Mouse (Mus musculus): Measurements from ENCODE around the gene G6pc3. TPM values are rescaled to one million over a fixed set of nuclear protein-coding genes. Genes with fewer than 3 reads are reported as not detected.

Gene G6pc3
- total and polyA plus RNA-seq, 2 experiments from 2014 or later, result 18.7 to 55.5 TPM

GRCm38 (mm10) chr11:102219994-102220346, 30.6 kb downstream of the G6pc3 start:
- H3K36me3 ChIP-seq (replicated peaks; ENCODE audit: control insufficient read depth, insufficient read depth, low read length), result peaks cover 5% of the 10 kb centered on the region; the same call in 1 of the 2 replicates
- peak; percentile 61 for ATAC-seq (ENCODE audit: insufficient read depth, low read depth)
- H3K4me3 ChIP-seq (ENCODE audit: low read depth, low read length), result no peak overlapping the region

GRCm38 (mm10) chr11:102220451-102220850, 31.0 kb downstream of the G6pc3 start:
- no peak for TF ChIP-seq CTCF (IDR thresholded peaks at IDR 0.05; ENCODE audit: low read depth)
- no peak for TF ChIP-seq EP300 (IDR thresholded peaks at IDR 0.05; ENCODE audit: low read depth)

More at GRCm38 (mm10) chr11:102219994-102220346, 30.6 kb downstream of the G6pc3 start:
- WGBS, result 13% methylated on average over 4 of the region's 4 CpGs
- H3K27me3 ChIP-seq (ENCODE audit: control insufficient read depth, insufficient read depth, low read length), result no peaks in the 10 kb centered on the region
- peak overlapping the region; percentile 80 for H3K4me2 ChIP-seq (ENCODE audit: low read depth, low read length)
- H3K4me1 ChIP-seq (ENCODE audit: control insufficient read depth, insufficient read depth), result peaks cover 83% of the 10 kb centered on the region
- no peaks in the 10 kb centered on the region for H3K9me3 ChIP-seq (replicated peaks; ENCODE audit: control insufficient read depth, low read length)
- peak overlapping the region; percentile 92 for H3K27ac ChIP-seq (ENCODE audit: low read depth)
- no peak overlapping the region for H3K9ac ChIP-seq (replicated peaks; ENCODE audit: low read depth, low read length)
- TF ChIP-seq CTCF (IDR thresholded peaks at IDR 0.05; ENCODE audit: low read depth) (no peak), EP300 (IDR thresholded peaks at IDR 0.05; ENCODE audit: low read depth) (peak; percentile 83)
- peak; percentile 94 for DNase-seq (ENCODE audit: low spot score)

GRCm38 (mm10) chr11:102221243-102221953, 32.0 kb downstream of the G6pc3 start:
- peaks cover 5% of the 10 kb centered on the region; the same call in 1 of the 2 replicates for H3K36me3 ChIP-seq (replicated peaks; ENCODE audit: control insufficient read depth, insufficient read depth, low read length)
- no peak overlapping the region for H3K9ac ChIP-seq (replicated peaks; ENCODE audit: low read depth, low read length)
- H3K4me3 ChIP-seq (ENCODE audit: low read depth, low read length), result no peak overlapping the region
- no peak overlapping the region for H3K27ac ChIP-seq (ENCODE audit: low read depth)
- no peak for ATAC-seq (ENCODE audit: insufficient read depth, low read depth)
- no peak overlapping the region for H3K4me2 ChIP-seq (ENCODE audit: low read depth, low read length)
- 86% methylated on average over 8 of the region's 8 CpGs for WGBS
- DNase-seq (ENCODE audit: low spot score), result no peak
- peaks cover 71% of the 10 kb centered on the region for H3K4me1 ChIP-seq (ENCODE audit: control insufficient read depth, insufficient read depth)
- H3K27me3 ChIP-seq (ENCODE audit: control insufficient read depth, insufficient read depth, low read length), result no peaks in the 10 kb centered on the region
- H3K9me3 ChIP-seq (replicated peaks; ENCODE audit: control insufficient read depth, low read length), result no peaks in the 10 kb centered on the region
- TF ChIP-seq EP300 (IDR thresholded peaks at IDR 0.05; ENCODE audit: low read depth) (no peak), CTCF (IDR thresholded peaks at IDR 0.05; ENCODE audit: low read depth) (no peak)

More at GRCm38 (mm10) chr11:102220451-102220850, 31.0 kb downstream of the G6pc3 start:
- DNase-seq (ENCODE audit: low spot score) (no peak), ATAC-seq (ENCODE audit: insufficient read depth, low read depth) (no peak)
- Histone ChIP-seq H3K27ac (ENCODE audit: low read depth) (peak overlapping the region; percentile 92), H3K4me2 (ENCODE audit: low read depth, low read length) (peak overlapping the region; percentile 35), H3K9me3 (replicated peaks; ENCODE audit: control insufficient read depth, low read length) (no peaks in the 10 kb centered on the region), H3K36me3 (replicated peaks; ENCODE audit: control insufficient read depth, insufficient read depth, low read length) (peaks cover 5% of the 10 kb centered on the region; the same call in 1 of the 2 replicates), H3K9ac (replicated peaks; ENCODE audit: low read depth, low read length) (no peak overlapping the region), H3K4me1 (ENCODE audit: control insufficient read depth, insufficient read depth) (peaks cover 80% of the 10 kb centered on the region), H3K4me3 (ENCODE audit: low read depth, low read length) (no peak overlapping the region), H3K27me3 (ENCODE audit: control insufficient read depth, insufficient read depth, low read length) (no peaks in the 10 kb centered on the region)
- WGBS, result 28% methylated on average over 6 of the region's 6 CpGs

GRCm38 (mm10) chr11:102221954-102222351, 32.5 kb downstream of the G6pc3 start:
- WGBS, result 63% methylated on average over 8 of the region's 8 CpGs
- Histone ChIP-seq H3K27ac (ENCODE audit: low read depth) (no peak overlapping the region), H3K36me3 (replicated peaks; ENCODE audit: control insufficient read depth, insufficient read depth, low read length) (peaks cover 5% of the 10 kb centered on the region; the same call in 1 of the 2 replicates), H3K4me3 (ENCODE audit: low read depth, low read length) (no peak overlapping the region), H3K4me2 (ENCODE audit: low read depth, low read length) (no peak overlapping the region), H3K4me1 (ENCODE audit: control insufficient read depth, insufficient read depth) (peaks cover 72% of the 10 kb centered on the region), H3K9ac (replicated peaks; ENCODE audit: low read depth, low read length) (no peak overlapping the region), H3K9me3 (replicated peaks; ENCODE audit: control insufficient read depth, low read length) (no peaks in the 10 kb centered on the region), H3K27me3 (ENCODE audit: control insufficient read depth, insufficient read depth, low read length) (no peaks in the 10 kb centered on the region)
- ATAC-seq (ENCODE audit: insufficient read depth, low read depth), result no peak
- TF ChIP-seq EP300 (IDR thresholded peaks at IDR 0.05; ENCODE audit: low read depth), result no peak
- DNase-seq (ENCODE audit: low spot score), result no peak

GRCm38 (mm10) chr11:102223166-102223565, 33.7 kb downstream of the G6pc3 start:
- no peak overlapping the region for H3K27ac ChIP-seq (ENCODE audit: low read depth)
- H3K36me3 ChIP-seq (replicated peaks; ENCODE audit: control insufficient read depth, insufficient read depth, low read length), result peaks cover 5% of the 10 kb centered on the region; the same call in 1 of the 2 replicates
- no peaks in the 10 kb centered on the region for H3K9me3 ChIP-seq (replicated peaks; ENCODE audit: control insufficient read depth, low read length)
- H3K4me2 ChIP-seq (ENCODE audit: low read depth, low read length), result no peak overlapping the region
- TF ChIP-seq CTCF (IDR thresholded peaks at IDR 0.05; ENCODE audit: low read depth) (peak; percentile 73), EP300 (IDR thresholded peaks at IDR 0.05; ENCODE audit: low read depth) (no peak)
- DNase-seq (ENCODE audit: low spot score) (peak; percentile 75), ATAC-seq (ENCODE audit: insufficient read depth, low read depth) (no peak)
- H3K9ac ChIP-seq (replicated peaks; ENCODE audit: low read depth, low read length), result no peak overlapping the region
- H3K4me1 ChIP-seq (ENCODE audit: control insufficient read depth, insufficient read depth), result peaks cover 73% of the 10 kb centered on the region
- WGBS, result 24% methylated on average over 6 of the region's 6 CpGs
- H3K4me3 ChIP-seq (ENCODE audit: low read depth, low read length), result no peak overlapping the region
- H3K27me3 ChIP-seq (ENCODE audit: control insufficient read depth, insufficient read depth, low read length), result no peaks in the 10 kb centered on the region
